Mouse (Mus musculus) stomach, embryonic 14.5 days (tissue): ENCODE results near the gene Fgd3. TPM values are rescaled to one million over a fixed set of nuclear protein-coding genes. Genes with fewer than 3 reads are reported as not detected.

ENCODE experiments used
- ATAC-seq: fragments of 200-750 bp; cut with Nextera tagmentation; 2 replicates; pipeline ENCODE4 v1.8.0; 2017; ENCODE audit warnings: low read depth, moderate TSS enrichment; ENCODE audit not compliant: insufficient number of reproducible peaks, insufficient read depth, low FRiP score
- H3K27ac ChIP-seq: fragments of 300-500 bp; sonication (generic); 2 replicates; pipeline ENCODE4 v1.5.1; 2014; ENCODE audit warnings: mild to moderate bottlenecking, low read length, moderate library complexity, mixed read lengths
- H3K27me3 ChIP-seq: fragments of 300-500 bp; sonication (generic); 2 replicates; pipeline ENCODE4 v1.6.1; 2014; ENCODE audit warnings: low read length, control low read depth, mixed read lengths; ENCODE audit not compliant: control insufficient read depth, insufficient read depth
- H3K36me3 ChIP-seq: fragments of 300-500 bp; sonication (generic); 2 replicates; pipeline ENCODE4 v1.6.1; 2014; ENCODE audit warnings: mild to moderate bottlenecking, control low read depth, low read length, moderate library complexity, mixed read lengths; ENCODE audit not compliant: control insufficient read depth, insufficient read depth
- H3K4me1 ChIP-seq: fragments of 300-500 bp; sonication (generic); 2 replicates; pipeline ENCODE4 v1.6.1; 2014; ENCODE audit warnings: low read length, control low read depth, mixed read lengths; ENCODE audit not compliant: control insufficient read depth, insufficient read depth
- H3K4me2 ChIP-seq: fragments of 300-500 bp; sonication (generic); replicated peaks from 2 replicates; pipeline ENCODE4 v1.6.1; 2014; ENCODE audit warnings: low read depth, low read length, control low read depth
- H3K4me3 ChIP-seq: fragments of 300-500 bp; sonication (generic); 2 replicates; pipeline ENCODE4 v1.5.1; 2014; ENCODE audit warnings: low read depth, low read length, control low read depth
- H3K9ac ChIP-seq: fragments of 300-500 bp; sonication (generic); replicated peaks from 2 replicates; pipeline ENCODE4 v1.6.1; 2014; ENCODE audit warnings: low read depth, mild to moderate bottlenecking, control low read depth, low read length, moderate library complexity, mixed read lengths
- H3K9me3 ChIP-seq: fragments of 300-500 bp; sonication (generic); 2 replicates; pipeline ENCODE4 v1.6.1; 2016; ENCODE audit warnings: low read depth, low read length, control low read depth; ENCODE audit not compliant: control insufficient read depth
- WGBS: fragments of 180-500 bp; shearing (Covaris S2); extraction: QIAGEN DNeasy Blood & Tissue Kit; methylation state at CpG from one replicate; pipeline ENCODE4 v1.1.7; 2014; 5-methylcytosine and 5-hydroxymethylcytosine counted together
- polyA plus RNA-seq: library from polyadenylated mRNA; unstranded; fragments of >200 nt; fragmentation: Nextera tagmentation; extraction: Ambion mirVana; gene quantifications from 2 replicates; pipeline ENCODE4 v1.2.1, GENCODE M21; 2014

Fgd3 gene
- polyA plus RNA-seq, 1 experiment from 2014 or later, result 0.51 TPM

DNA sequence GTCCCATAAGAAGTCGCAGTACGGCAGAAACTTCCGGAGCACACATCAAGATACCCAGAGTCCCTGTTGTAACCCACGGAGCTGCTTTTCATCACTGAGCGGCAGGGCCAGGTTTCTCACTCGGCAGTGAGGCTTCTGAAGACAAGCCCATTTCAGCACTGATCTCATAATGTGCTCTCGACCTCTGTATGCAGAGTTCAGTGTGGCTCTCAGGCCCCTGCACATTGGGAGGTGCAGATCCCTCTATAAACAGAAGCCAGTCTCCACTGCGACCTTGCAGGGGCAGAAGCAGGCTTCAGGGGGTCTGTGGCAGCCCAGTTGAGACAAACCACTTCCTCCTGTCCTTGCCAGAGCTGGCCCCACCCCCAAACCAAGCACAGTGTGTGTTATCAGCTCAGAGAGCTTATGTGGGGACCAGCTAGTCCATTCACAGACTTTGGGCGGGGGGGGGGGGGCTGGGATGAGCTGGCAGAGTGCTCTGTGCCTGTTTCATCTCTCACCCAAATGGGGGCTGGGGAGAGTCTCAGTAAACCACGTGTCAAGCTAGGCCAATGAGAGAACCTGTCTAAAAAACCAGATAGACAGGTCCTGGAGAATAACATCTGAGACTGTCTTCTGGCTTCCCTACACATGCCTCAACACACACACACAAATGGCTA, 12.7 kb downstream of the Fgd3 start:
- Histone ChIP-seq H3K4me3 (no peak overlapping the region), H3K4me2 (peak overlapping the region; percentile 19; the same call in 1 of the 2 replicates), H3K27ac (peak overlapping the region; percentile 75), H3K36me3 (no peaks in the 10 kb centered on the region), H3K9me3 (no peaks in the 10 kb centered on the region), H3K4me1 (0 out of 2 replicates have a peak, but pooled peaks cover 9% of the 10 kb centered on the region), H3K27me3 (no peaks in the 10 kb centered on the region), H3K9ac (no peak overlapping the region)
- 8% methylated on average over 10 of the region's 10 CpGs for WGBS
- ATAC-seq, result peak; percentile 79

DNA sequence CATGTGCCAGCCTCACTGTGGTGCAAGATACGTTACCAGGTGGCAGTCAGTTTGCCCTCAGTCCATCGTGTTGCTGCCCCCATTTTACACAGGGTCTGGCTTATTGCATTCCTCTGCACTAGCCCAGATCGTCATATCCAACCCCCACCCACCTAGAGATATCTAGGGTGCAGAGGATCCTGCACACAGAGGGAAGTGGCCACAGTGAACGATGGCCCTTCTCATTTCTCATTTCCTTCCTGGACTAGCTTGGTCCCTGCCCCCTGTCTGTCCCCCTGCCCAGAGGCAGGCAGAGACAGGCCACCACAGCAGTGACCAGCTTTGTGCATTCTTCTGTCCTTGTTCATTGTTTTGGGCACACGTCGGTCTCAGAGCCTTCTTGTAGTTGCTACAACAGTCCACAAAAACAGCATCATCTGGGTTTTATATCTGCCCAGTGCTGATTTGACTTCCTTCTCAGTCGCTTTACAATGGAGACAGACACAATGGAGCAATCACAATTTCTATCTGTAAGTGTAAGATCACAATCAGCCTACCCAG, 13.3 kb downstream of the Fgd3 start:
- no peak overlapping the region for H3K4me3 ChIP-seq
- 0 out of 2 replicates have a peak, but pooled peaks cover 9% of the 10 kb centered on the region for H3K4me1 ChIP-seq
- no peaks in the 10 kb centered on the region for H3K9me3 ChIP-seq
- no peaks in the 10 kb centered on the region for H3K36me3 ChIP-seq
- peak overlapping the region; percentile 19; the same call in 1 of the 2 replicates for H3K4me2 ChIP-seq
- no peak overlapping the region for H3K9ac ChIP-seq
- 0 out of 2 replicates have a peak, but pooled peaks have one; percentile 3 for ATAC-seq
- H3K27ac ChIP-seq, result peak overlapping the region; percentile 75
- no peaks in the 10 kb centered on the region for H3K27me3 ChIP-seq
- 51% methylated on average over 7 of the region's 7 CpGs for WGBS

GRCm38 (mm10) chr13:49300771-49301170, 19.3 kb downstream of the Fgd3 start:
- Histone ChIP-seq H3K4me3 (no peak overlapping the region), H3K9ac (no peak overlapping the region), H3K36me3 (no peaks in the 10 kb centered on the region), H3K27ac (no peak overlapping the region), H3K4me2 (no peak overlapping the region), H3K4me1 (no peaks in the 10 kb centered on the region), H3K9me3 (no peaks in the 10 kb centered on the region), H3K27me3 (no peaks in the 10 kb centered on the region)
- ATAC-seq, result no peak
- 83% methylated on average over 1 of the region's 1 CpGs for WGBS

GRCm38 (mm10) chr13:49298514-49299381, 21.4 kb downstream of the Fgd3 start:
- no peaks in the 10 kb centered on the region for H3K36me3 ChIP-seq
- ATAC-seq, result 0 out of 2 replicates have a peak, but pooled peaks have one; percentile 37

GRCm38 (mm10) chr13:49296270-49296669, 23.8 kb downstream of the Fgd3 start:
- 84% methylated on average over 7 of the region's 7 CpGs for WGBS

More at GRCm38 (mm10) chr13:49298514-49299381, 21.4 kb downstream of the Fgd3 start:
- Histone ChIP-seq H3K9me3 (no peaks in the 10 kb centered on the region), H3K27ac (no peak overlapping the region), H3K4me2 (no peak overlapping the region), H3K4me3 (no peak overlapping the region), H3K27me3 (no peaks in the 10 kb centered on the region), H3K9ac (no peak overlapping the region), H3K4me1 (no peaks in the 10 kb centered on the region)
- WGBS, result 65% methylated on average over 14 of the region's 14 CpGs

DNA sequence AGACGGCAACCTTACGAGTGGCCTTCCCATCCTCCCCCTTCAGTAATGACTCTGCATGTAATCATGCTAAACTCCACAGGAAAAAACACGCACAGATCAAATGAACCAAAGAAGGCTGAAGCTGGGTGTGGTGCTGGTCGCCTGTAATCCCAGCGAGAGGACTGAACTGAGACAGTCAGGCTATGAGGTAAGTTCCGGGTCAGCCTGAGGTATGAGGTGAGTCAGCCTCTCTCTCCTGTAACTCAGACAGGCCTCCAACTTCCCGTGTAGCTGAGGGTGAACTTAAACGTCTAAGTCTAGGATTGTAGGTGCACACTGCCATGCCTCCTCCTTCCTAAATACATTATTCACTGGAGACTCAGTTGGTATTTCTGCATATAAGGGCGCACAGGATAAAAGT, 26.0 kb downstream of the Fgd3 start:
- no peaks in the 10 kb centered on the region for H3K27me3 ChIP-seq
- H3K27ac ChIP-seq, result no peak overlapping the region
- no peak overlapping the region for H3K4me3 ChIP-seq
- no peak overlapping the region for H3K4me2 ChIP-seq
- no peak overlapping the region for H3K9ac ChIP-seq
- H3K9me3 ChIP-seq, result no peaks in the 10 kb centered on the region
- ATAC-seq, result no peak
- H3K36me3 ChIP-seq, result no peaks in the 10 kb centered on the region
- H3K4me1 ChIP-seq, result no peaks in the 10 kb centered on the region
- 70% methylated on average over 9 of the region's 9 CpGs for WGBS

More at GRCm38 (mm10) chr13:49296270-49296669, 23.8 kb downstream of the Fgd3 start:
- Histone ChIP-seq H3K36me3 (no peaks in the 10 kb centered on the region), H3K9me3 (no peaks in the 10 kb centered on the region), H3K4me3 (no peak overlapping the region), H3K4me1 (no peaks in the 10 kb centered on the region), H3K9ac (no peak overlapping the region), H3K27me3 (no peaks in the 10 kb centered on the region), H3K4me2 (no peak overlapping the region), H3K27ac (no peak overlapping the region)
- no peak for ATAC-seq

- Histone ChIP-seq H3K4me3 (no peak overlapping the region), H3K9ac (no peak overlapping the region), H3K9me3 (no peaks in the 10 kb centered on the region), H3K36me3 (no peaks in the 10 kb centered on the region), H3K4me2 (no peak overlapping the region), H3K27ac (no peak overlapping the region), H3K27me3 (no peaks in the 10 kb centered on the region), H3K4me1 (no peaks in the 10 kb centered on the region)
- ATAC-seq, result no peak
- WGBS, result 88% methylated on average over 6 of the region's 6 CpGs
Observed at GRCm38 (mm10) chr13:49291949-49292348, 28.2 kb downstream of the Fgd3 start.

- no peak overlapping the region for H3K9ac ChIP-seq
- H3K4me3 ChIP-seq, result no peak overlapping the region
- H3K4me1 ChIP-seq, result no peaks in the 10 kb centered on the region
- H3K9me3 ChIP-seq, result no peaks in the 10 kb centered on the region
- WGBS, result 62% methylated on average over 1 of the region's 1 CpGs
- no peaks in the 10 kb centered on the region for H3K36me3 ChIP-seq
- ATAC-seq, result no peak
- no peak overlapping the region for H3K4me2 ChIP-seq
- H3K27ac ChIP-seq, result no peak overlapping the region
- no peaks in the 10 kb centered on the region for H3K27me3 ChIP-seq
Observed at GRCm38 (mm10) chr13:49291398-49291797, 28.7 kb downstream of the Fgd3 start.
